Mouse (Mus musculus): ENCODE measurements at regions not wholly inside any gene's neighbourhood (a gene's known extent, or its start where the extent isn't known, plus 50 kb on each side); places are given as distances from the start of the nearest gene placed in this dataset.

- no peak for ATAC-seq (ENCODE audit: insufficient number of reproducible peaks, insufficient read depth, low FRiP score, low TSS enrichment)
- H3K4me3 ChIP-seq: no peak overlapping the region
- H3K4me1 ChIP-seq: no peaks in the 10 kb centered on the region
- no peaks in the 10 kb centered on the region for H3K36me3 ChIP-seq
- no peaks in the 10 kb centered on the region for H3K27me3 ChIP-seq
- H3K4me2 ChIP-seq (replicated peaks): no peak overlapping the region
- H3K27ac ChIP-seq: no peak overlapping the region
- WGBS: 91% methylated on average over 5 of the region's 5 CpGs
- no peaks in the 10 kb centered on the region for H3K9me3 ChIP-seq
- no peak overlapping the region for H3K9ac ChIP-seq
Observed at GRCm38 (mm10) chr13:116619105-116619504, 309.6 kb upstream of the Isl1 start.

GRCm38 (mm10) chr13:116596346-116596745 is 286.9 kb upstream of the Isl1 start:
- Histone ChIP-seq H3K9ac (no peak overlapping the region), H3K4me3 (no peak overlapping the region)
- 90% methylated on average over 4 of the region's 4 CpGs for WGBS

GRCm38 (mm10) chr13:116595512-116595911 is 286.0 kb upstream of the Isl1 start:
- H3K9me3 ChIP-seq: no peaks in the 10 kb centered on the region
- no peak overlapping the region for H3K27ac ChIP-seq

More at GRCm38 (mm10) chr13:116596346-116596745, 286.9 kb upstream of the Isl1 start:
- ATAC-seq (ENCODE audit: insufficient number of reproducible peaks, insufficient read depth, low FRiP score, low TSS enrichment): no peak
- Histone ChIP-seq H3K27me3 (no peaks in the 10 kb centered on the region), H3K36me3 (no peaks in the 10 kb centered on the region), H3K27ac (no peak overlapping the region), H3K9me3 (no peaks in the 10 kb centered on the region), H3K4me1 (no peaks in the 10 kb centered on the region), H3K4me2 (replicated peaks) (no peak overlapping the region)

GRCm38 (mm10) chr13:116575958-116576335 is 266.5 kb upstream of the Isl1 start:
- peaks cover 4% of the 10 kb centered on the region; the same call in 1 of the 2 replicates for H3K9me3 ChIP-seq
- H3K27ac ChIP-seq: no peak overlapping the region
- no peak for ATAC-seq (ENCODE audit: insufficient number of reproducible peaks, insufficient read depth, low FRiP score, low TSS enrichment)
- H3K4me1 ChIP-seq: no peaks in the 10 kb centered on the region
- no peak overlapping the region for H3K4me3 ChIP-seq
- no peak overlapping the region for H3K9ac ChIP-seq
- no peak overlapping the region for H3K4me2 ChIP-seq (replicated peaks)
- H3K36me3 ChIP-seq: no peaks in the 10 kb centered on the region
- H3K27me3 ChIP-seq: no peaks in the 10 kb centered on the region

More at GRCm38 (mm10) chr13:116595512-116595911, 286.0 kb upstream of the Isl1 start:
- Histone ChIP-seq H3K27me3 (no peaks in the 10 kb centered on the region), H3K36me3 (no peaks in the 10 kb centered on the region), H3K4me3 (no peak overlapping the region), H3K9ac (no peak overlapping the region), H3K4me1 (no peaks in the 10 kb centered on the region), H3K4me2 (replicated peaks) (no peak overlapping the region)
- no peak for ATAC-seq (ENCODE audit: insufficient number of reproducible peaks, insufficient read depth, low FRiP score, low TSS enrichment)
- 94% methylated on average over 2 of the region's 2 CpGs for WGBS

GRCm38 (mm10) chr13:116575274-116575957 is 265.9 kb upstream of the Isl1 start:
- Histone ChIP-seq H3K4me2 (replicated peaks) (no peak overlapping the region), H3K9me3 (peaks cover 4% of the 10 kb centered on the region; the same call in 1 of the 2 replicates)

GRCm38 (mm10) chr13:116555053-116555452 is 245.6 kb upstream of the Isl1 start:
- Histone ChIP-seq H3K9me3 (no peaks in the 10 kb centered on the region), H3K9ac (no peak overlapping the region), H3K36me3 (no peaks in the 10 kb centered on the region), H3K4me3 (no peak overlapping the region), H3K4me1 (no peaks in the 10 kb centered on the region), H3K4me2 (replicated peaks) (no peak overlapping the region), H3K27ac (no peak overlapping the region), H3K27me3 (no peaks in the 10 kb centered on the region)
- no peak for ATAC-seq (ENCODE audit: insufficient number of reproducible peaks, insufficient read depth, low FRiP score, low TSS enrichment)
- WGBS: 51% methylated on average over 4 of the region's 4 CpGs

More at GRCm38 (mm10) chr13:116575274-116575957, 265.9 kb upstream of the Isl1 start:
- no peaks in the 10 kb centered on the region for H3K36me3 ChIP-seq
- no peak overlapping the region; the same call in 1 of the 2 replicates for H3K27ac ChIP-seq
- H3K4me3 ChIP-seq: no peak overlapping the region
- no peaks in the 10 kb centered on the region for H3K27me3 ChIP-seq
- no peaks in the 10 kb centered on the region for H3K4me1 ChIP-seq
- no peak for ATAC-seq (ENCODE audit: insufficient number of reproducible peaks, insufficient read depth, low FRiP score, low TSS enrichment)
- WGBS: 22% methylated on average over 11 of the region's 11 CpGs
- no peak overlapping the region for H3K9ac ChIP-seq

GRCm38 (mm10) chr13:116535211-116535610 is 225.7 kb upstream of the Isl1 start:
- Histone ChIP-seq H3K4me3 (no peak overlapping the region), H3K9ac (no peak overlapping the region), H3K9me3 (no peaks in the 10 kb centered on the region), H3K36me3 (no peaks in the 10 kb centered on the region), H3K27ac (no peak overlapping the region), H3K27me3 (no peaks in the 10 kb centered on the region), H3K4me1 (no peaks in the 10 kb centered on the region), H3K4me2 (replicated peaks) (no peak overlapping the region)
- no peak for ATAC-seq (ENCODE audit: insufficient number of reproducible peaks, insufficient read depth, low FRiP score, low TSS enrichment)
- 84% methylated on average over 3 of the region's 3 CpGs for WGBS

GRCm38 (mm10) chr13:116533163-116533562 is 223.7 kb upstream of the Isl1 start:
- ATAC-seq (ENCODE audit: insufficient number of reproducible peaks, insufficient read depth, low FRiP score, low TSS enrichment): no peak
- Histone ChIP-seq H3K9ac (no peak overlapping the region), H3K36me3 (no peaks in the 10 kb centered on the region), H3K4me1 (no peaks in the 10 kb centered on the region), H3K9me3 (no peaks in the 10 kb centered on the region), H3K27me3 (no peaks in the 10 kb centered on the region), H3K4me3 (no peak overlapping the region), H3K27ac (no peak overlapping the region), H3K4me2 (replicated peaks) (no peak overlapping the region)
- WGBS: 80% methylated on average over 3 of the region's 3 CpGs

GRCm38 (mm10) chr13:116528289-116528688 is 218.8 kb upstream of the Isl1 start:
- Histone ChIP-seq H3K27ac (no peak overlapping the region), H3K4me1 (0 out of 2 replicates have a peak, but pooled peaks cover 2% of the 10 kb centered on the region), H3K9me3 (no peaks in the 10 kb centered on the region), H3K9ac (no peak overlapping the region), H3K4me2 (replicated peaks) (no peak overlapping the region), H3K4me3 (no peak overlapping the region), H3K27me3 (peaks cover 2% of the 10 kb centered on the region; the same call in 1 of the 2 replicates), H3K36me3 (no peaks in the 10 kb centered on the region)
- 52% methylated on average over 1 of the region's 1 CpGs for WGBS
- ATAC-seq (ENCODE audit: insufficient number of reproducible peaks, insufficient read depth, low FRiP score, low TSS enrichment): no peak

- ATAC-seq (ENCODE audit: insufficient number of reproducible peaks, insufficient read depth, low FRiP score, low TSS enrichment): no peak
- Histone ChIP-seq H3K4me3 (no peak overlapping the region), H3K9me3 (no peaks in the 10 kb centered on the region), H3K36me3 (no peaks in the 10 kb centered on the region), H3K9ac (no peak overlapping the region), H3K27ac (no peak overlapping the region), H3K27me3 (peaks cover 2% of the 10 kb centered on the region; the same call in 1 of the 2 replicates), H3K4me1 (0 out of 2 replicates have a peak, but pooled peaks cover 2% of the 10 kb centered on the region), H3K4me2 (replicated peaks) (no peak overlapping the region)
- 62% methylated on average over 7 of the region's 7 CpGs for WGBS
Observed at GRCm38 (mm10) chr13:116527037-116527436, 217.5 kb upstream of the Isl1 start.

GRCm38 (mm10) chr13:116523713-116524303 is 214.3 kb upstream of the Isl1 start:
- H3K4me3 ChIP-seq: no peak overlapping the region
- ATAC-seq (ENCODE audit: insufficient number of reproducible peaks, insufficient read depth, low FRiP score, low TSS enrichment): no peak
- no peak overlapping the region for H3K9ac ChIP-seq
- no peaks in the 10 kb centered on the region for H3K9me3 ChIP-seq
- H3K4me2 ChIP-seq (replicated peaks): no peak overlapping the region
- WGBS: 8% methylated on average over 8 of the region's 8 CpGs
- H3K4me1 ChIP-seq: 0 out of 2 replicates have a peak, but pooled peaks cover 2% of the 10 kb centered on the region
- H3K36me3 ChIP-seq: no peaks in the 10 kb centered on the region
- no peak overlapping the region for H3K27ac ChIP-seq
- H3K27me3 ChIP-seq: peaks cover 2% of the 10 kb centered on the region; the same call in 1 of the 2 replicates

All from embryonic facial prominence, embryonic 12.5 days (tissue).